Mouse (Mus musculus) hindbrain, embryonic 15.5 days (tissue): ENCODE results near the gene Nip7. TPM values are rescaled to one million over a fixed set of nuclear protein-coding genes. Genes with fewer than 3 reads are reported as not detected.

Experiments used
- ATAC-seq: fragments of 200-750 bp; cut with Nextera tagmentation; 2 replicates; pipeline ENCODE4 v1.8.0; 2017; ENCODE audit warnings: low read depth, moderate number of reproducible peaks, moderate TSS enrichment; ENCODE audit not compliant: low FRiP score
- H3K27ac ChIP-seq: fragments of 300-500 bp; sonication (generic); replicated peaks from 2 replicates; pipeline ENCODE4 v1.5.1; 2015; ENCODE audit warnings: mild to moderate bottlenecking, inconsistent platforms
- H3K27me3 ChIP-seq: fragments of 300-500 bp; sonication (generic); 2 replicates; pipeline ENCODE4 v1.6.1; 2015; ENCODE audit warnings: control low read depth, inconsistent platforms
- H3K36me3 ChIP-seq: fragments of 300-500 bp; sonication (generic); 2 replicates; pipeline ENCODE4 v1.6.1; 2015; ENCODE audit warnings: control low read depth, inconsistent platforms
- H3K4me1 ChIP-seq: fragments of 300-500 bp; sonication (generic); replicated peaks from 2 replicates; pipeline ENCODE4 v1.6.1; 2015; ENCODE audit warnings: control low read depth, inconsistent platforms
- H3K4me2 ChIP-seq: fragments of 300-500 bp; sonication (generic); 2 replicates; pipeline ENCODE4 v1.6.1; 2015; ENCODE audit warnings: moderate library complexity, mild to moderate bottlenecking, inconsistent platforms
- H3K4me3 ChIP-seq: fragments of 300-500 bp; sonication (generic); 2 replicates; pipeline ENCODE4 v1.5.1; 2015; ENCODE audit warnings: mild to moderate bottlenecking, inconsistent platforms
- H3K9ac ChIP-seq: fragments of 300-500 bp; sonication (generic); 2 replicates; pipeline ENCODE4 v1.6.1; 2015; ENCODE audit warnings: inconsistent platforms
- H3K9me3 ChIP-seq: fragments of 300-500 bp; sonication (generic); 2 replicates; pipeline ENCODE4 v1.6.1; 2016; ENCODE audit warnings: control low read depth, inconsistent platforms
- whole genome bisulfite sequencing: fragments of 180-500 bp; shearing (Covaris S2); methylation state at CpG from one replicate; pipeline ENCODE4 v1.1.7; 2015; 5-methylcytosine and 5-hydroxymethylcytosine counted together
- microRNA-seq: library from miRNA; unstranded; fragments of <30 nt; microRNA quantifications from one replicate; pipeline ENCODE4, GENCODE M21; 2016
- polyA plus RNA-seq: library from polyadenylated mRNA; unstranded; fragments of >200 nt; fragmentation: Nextera tagmentation; extraction: Ambion mirVana; gene quantifications from 2 replicates; pipeline ENCODE4 v1.2.1, GENCODE M21; 2015

Gene Nip7
- polyA plus RNA-seq, 1 experiment from 2014 or later: 62.2 TPM

- Histone ChIP-seq H3K9me3 (no peaks in the 10 kb centered on the region), H3K27me3 (no peaks in the 10 kb centered on the region), H3K27ac (no peak overlapping the region), H3K4me3 (no peak overlapping the region), H3K4me1 (no peaks in the 10 kb centered on the region), H3K9ac (no peak overlapping the region), H3K4me2 (no peak overlapping the region), H3K36me3 (no peaks in the 10 kb centered on the region)
- no peak for ATAC-seq
- WGBS: 88% methylated on average over 5 of the region's 5 CpGs
Observed at GRCm38 (mm10) chr8:107109816-107110435, 53.2 kb downstream of the Nip7 start.

Small RNA genes lying within 50 kb of the gene (microRNA-seq; reads per million reads assigned to microRNA genes)
- gene Mir7075: 2.2 reads per million, percentile 3 among the genes with 10 or more reads in this experiment

Other genes with a start within 250 kb of the Nip7 start
- 0.92 and 1.5 TPM in 2 replicates for gene Has3, start 186.6 kb upstream of the Nip7 start, polyA plus RNA-seq
- 42.2 and 42.5 TPM in 2 replicates for gene Utp4, start 163.2 kb upstream of the Nip7 start, polyA plus RNA-seq
- gene Sntb2, start 121.1 kb upstream of the Nip7 start, polyA plus RNA-seq: 6.5 and 6.7 TPM in 2 replicates
- gene Vps4a, start 25.7 kb upstream of the Nip7 start, polyA plus RNA-seq: 143 and 147 TPM in 2 replicates
- 41.3 and 41.4 TPM in 2 replicates for gene Pdf, start 8.3 kb upstream of the Nip7 start, polyA plus RNA-seq
- gene Cog8, start 188 bp upstream of the Nip7 start, polyA plus RNA-seq: 44.2 and 45.3 TPM in 2 replicates
- gene Tmed6, start 8.8 kb downstream of the Nip7 start, polyA plus RNA-seq: not detected in 2 replicates
- 23.9 and 26.8 TPM in 2 replicates for gene Terf2, start 39.7 kb downstream of the Nip7 start, polyA plus RNA-seq
- 99.6 and 103 TPM in 2 replicates for gene Cyb5b, start 93.8 kb downstream of the Nip7 start, polyA plus RNA-seq
- gene Nfat5, start 236.6 kb downstream of the Nip7 start, polyA plus RNA-seq: 9.5 and 11.1 TPM in 2 replicates